9 mouse cellular contexts compared by ENCODE assay signal in genomic region chr2:55090332-55090731, GRCm38 (mm10).
DNase-seq lines count a peak whose midpoint lies in the region; ATAC-seq and TF ChIP-seq lines count a peak whose summit lies in the region.
"Had no signal": no experiment of that assay in that cellular context is flagged by ENCODE, and none has a peak within 500 bp of the region (broad histone marks: within the 10 kb centered on the region; RNA-seq: fewer than 3 reads in every experiment).

No protein-coding gene starts in this region.

- peak in 1 of 2 experiments; percentile 16; a peak in 1 of 4 replicates for TF ChIP-seq CTCF in CH12.LX (conservative IDR thresholded peaks at IDR 0.05 in 1 of 2, IDR thresholded peaks at IDR 0.05 in 1 of 2; ENCODE audit: low read depth in 2 of 2, low read length in 2 of 2)

- dilution Hi-C loops in CH12.LX (cut with MboI; ENCODE audit: extremely low pct_ligation_motif_present, extremely low pct_unique_long_range_greater_than_20kb, low sequenced_read_pairs) = no loop called here

- peak; percentile 15 for TF ChIP-seq RAD21 in CH12.LX (IDR thresholded peaks at IDR 0.05; ENCODE audit: low read depth, low read length)

- no peaks in the 10 kb centered on the region for H3K79me2 ChIP-seq in CH12.LX (replicated peaks; ENCODE audit: control insufficient read depth, extremely low read depth, insufficient read depth, poor library complexity, severe bottlenecking)

- 17% methylated on average over 3 of the region's 3 CpGs for WGBS in heart, embryonic 11.5 days (ENCODE audit: insufficient replicate concordance)
- WGBS in hindbrain, embryonic 16.5 days = 11% methylated on average over 3 of the region's 3 CpGs

- ATAC-seq in heart, embryonic 11.5 days (replicated peaks; ENCODE audit: insufficient number of reproducible peaks, low FRiP score, low TSS enrichment) = no peak
- peak; percentile 72; the same call in 1 of the 2 replicates for ATAC-seq in hindbrain, embryonic 16.5 days
- ATAC-seq in granulocyte monocyte progenitor cell, adult 5-6 weeks (replicated peaks; ENCODE audit: poor library complexity, severe bottlenecking) = no peak

- no peak overlapping the region for H3K4me3 ChIP-seq in heart, embryonic 11.5 days (ENCODE audit: low read depth, low read length)
- no peak overlapping the region for H3K4me3 ChIP-seq in CH12.LX (replicated peaks in 1 of 3; ENCODE audit: low read depth in 2 of 3, low read length in 2 of 3, poor library complexity in 1 of 3)
- no peak overlapping the region for H3K4me3 ChIP-seq in hindbrain, embryonic 16.5 days (ENCODE audit: low read length)
- H3K4me3 ChIP-seq: myocyte had no signal

- in situ Hi-C loops in CH12.LX (cut with MboI; ENCODE audit: low pct_ligation_motif_present, low pct_unique_long_range_greater_than_20kb, low sequenced_read_pairs) = no loop called here

- no peaks in the 10 kb centered on the region for H3K36me3 ChIP-seq in heart, embryonic 11.5 days (ENCODE audit: control insufficient read depth, insufficient read depth, low read length)
- H3K36me3 ChIP-seq in CH12.LX (replicated peaks in 1 of 2; ENCODE audit: control insufficient read depth in 1 of 2, insufficient read depth in 1 of 2, low read length in 1 of 2) = no peaks in the 10 kb centered on the region
- no peaks in the 10 kb centered on the region for H3K36me3 ChIP-seq in hindbrain, embryonic 16.5 days (ENCODE audit: control insufficient read depth, insufficient read depth, low read length)

- H3K4me2 ChIP-seq in heart, embryonic 11.5 days = no peak overlapping the region
- H3K4me2 ChIP-seq in CH12.LX (ENCODE audit: insufficient read depth, low read depth, poor library complexity, severe bottlenecking) = no peak overlapping the region
- H3K4me2 ChIP-seq in hindbrain, embryonic 16.5 days (ENCODE audit: low read length) = no peak overlapping the region

- no peak overlapping the region for H3K9ac ChIP-seq in heart, embryonic 11.5 days (ENCODE audit: low read depth, low read length)
- H3K9ac ChIP-seq in CH12.LX (ENCODE audit: insufficient read depth, low read depth) = no peak overlapping the region
- no peak overlapping the region for H3K9ac ChIP-seq in hindbrain, embryonic 16.5 days (ENCODE audit: low read depth, low read length)

- TF ChIP-seq POLR2A in CH12.LX (IDR thresholded peaks at IDR 0.05; ENCODE audit: low read depth, low read length) = no peak

- intact Hi-C loops in heart, postnatal 10 days (cut with DNase I) = loop anchor here (5.0 to 10.0 kb wide), 4 partner anchors 214 to 932 kb away; no protein-coding TSS in a partner anchor

- no peak for TF ChIP-seq EP300 in CH12.LX (IDR thresholded peaks at IDR 0.05; ENCODE audit: low read length)

- no peaks in the 10 kb centered on the region for H3K27me3 ChIP-seq in heart, embryonic 11.5 days (ENCODE audit: control insufficient read depth, insufficient read depth, low read length)
- H3K27me3 ChIP-seq in CH12.LX (replicated peaks) = no peaks in the 10 kb centered on the region
- H3K27me3 ChIP-seq in hindbrain, embryonic 16.5 days (replicated peaks; ENCODE audit: control insufficient read depth, insufficient read depth, low read length) = no peaks in the 10 kb centered on the region

- no peaks in the 10 kb centered on the region for H3K4me1 ChIP-seq in heart, embryonic 11.5 days (ENCODE audit: control insufficient read depth, insufficient read depth, low read length)
- H3K4me1 ChIP-seq in CH12.LX (ENCODE audit: control insufficient read depth in 1 of 2, insufficient read depth in 2 of 2) = no peaks in the 10 kb centered on the region
- no peaks in the 10 kb centered on the region; the same call in 1 of the 2 replicates for H3K4me1 ChIP-seq in hindbrain, embryonic 16.5 days (ENCODE audit: control insufficient read depth, insufficient read depth, low read depth, low read length)

- H3K27ac ChIP-seq in heart, embryonic 11.5 days (ENCODE audit: low read depth, low read length) = no peak overlapping the region
- H3K27ac ChIP-seq in CH12.LX (ENCODE audit: insufficient read depth, low read depth) = no peak overlapping the region
- H3K27ac ChIP-seq in hindbrain, embryonic 16.5 days (ENCODE audit: low read depth, low read length) = no peak overlapping the region

- H3K9me3 ChIP-seq in heart, embryonic 11.5 days (replicated peaks; ENCODE audit: control insufficient read depth, low read length) = no peaks in the 10 kb centered on the region
- peaks cover 11% of the 10 kb centered on the region for H3K9me3 ChIP-seq in CH12.LX (replicated peaks; ENCODE audit: low read length)
- H3K9me3 ChIP-seq in hindbrain, embryonic 16.5 days (ENCODE audit: control insufficient read depth, low read length) = no peaks in the 10 kb centered on the region

- peak; percentile 6 to 29 for DNase-seq in heart, postnatal 10 days
- DNase-seq in CH12.LX (ENCODE audit: extremely low read depth) = peak; percentile 4
- DNase-seq in cerebellum, postnatal 14 days = peak; percentile 64 to 76
- peak; percentile 32 for DNase-seq in retina, adult 2 months (ENCODE audit: low read depth, low spot score)
- DNase-seq in thymus, postnatal 14 days = no peak

TF ChIP-seq in CH12.LX, 34 proteins besides CTCF, POLR2A, EP300 and RAD21:
- TF ChIP-seq CHD1 (IDR thresholded peaks at IDR 0.05; ENCODE audit: low read depth, low read length) = no peak
- TF ChIP-seq TBP (conservative IDR thresholded peaks at IDR 0.05; ENCODE audit: low read depth, low read length) = no peak
- TF ChIP-seq JUN (IDR thresholded peaks at IDR 0.05; ENCODE audit: insufficient read depth, low read depth, low read length) = no peak
- no peak for TF ChIP-seq NRF1 (IDR thresholded peaks at IDR 0.05; ENCODE audit: low read depth, low read length)
